Mouse (Mus musculus) megakaryocyte, embryonic 14.5 days (primary cell): ENCODE measurements around the gene Gapdhs. TPM values are rescaled to one million over a fixed set of nuclear protein-coding genes. Genes with fewer than 3 reads are reported as not detected.

Experiments used
- H3K27me3 ChIP-seq: replicated peaks from 2 replicates; pipeline ENCODE3; 2012; ENCODE audit warnings: inconsistent platforms
- H3K36me3 ChIP-seq: replicated peaks from 2 replicates; pipeline ENCODE3; 2012; ENCODE audit warnings: low read length, inconsistent platforms, mixed read lengths
- H3K4me1 ChIP-seq: 2 replicates; pipeline ENCODE4 v1.6.1; 2012; ENCODE audit warnings: inconsistent platforms
- H3K4me3 ChIP-seq: replicated peaks from 2 replicates; pipeline ENCODE3; 2012; ENCODE audit warnings: moderate library complexity, mild to moderate bottlenecking, inconsistent platforms
- H3K9me3 ChIP-seq: 2 replicates; pipeline ENCODE4 v1.6.1; 2012; ENCODE audit warnings: inconsistent platforms
- FLI1 ChIP-seq: IDR thresholded peaks from 2 replicates; pipeline ENCODE4 v1.6.1; 2012; ENCODE audit warnings: low read length, inconsistent platforms, mixed read lengths
- GATA1 ChIP-seq: IDR thresholded peaks from 3 replicates; pipeline ENCODE4 v1.6.1; 2012; ENCODE audit warnings: mixed read lengths, low read length, inconsistent platforms, borderline replicate concordance
- polyA plus RNA-seq: library from polyadenylated mRNA; stranded (reverse); fragments of >175 nt; gene quantifications from 2 replicates; pipeline ENCODE4 v1.2.3, GENCODE M21; 2012; ENCODE audit warnings: low replicate concordance; ENCODE audit not compliant: insufficient read depth

Gapdhs gene
- polyA plus RNA-seq, 1 experiment: not detected

GRCm38 (mm10) chr7:30681897-30682296, 61.6 kb downstream of the Gapdhs start:
- H3K4me1 ChIP-seq: peaks cover 39% of the 10 kb centered on the region
- H3K4me3 ChIP-seq: no peak overlapping the region
- H3K9me3 ChIP-seq: 0 out of 2 replicates have a peak, but pooled peaks cover 4% of the 10 kb centered on the region
- H3K27me3 ChIP-seq: no peaks in the 10 kb centered on the region
- no peaks in the 10 kb centered on the region for H3K36me3 ChIP-seq
- TF ChIP-seq GATA1 (no peak), FLI1 (no peak)

Other genes with a start within 250 kb of the Gapdhs start
- gene Arhgap33, start 208.6 kb downstream of the Gapdhs start, polyA plus RNA-seq: 12.9 and 43.1 TPM in 2 replicates
- 6.0 and 17.2 TPM in 2 replicates for gene Hspb6, start 191.5 kb downstream of the Gapdhs start, polyA plus RNA-seq
- 11.6 and 51.8 TPM in 2 replicates for gene Proser3, start 191.4 kb downstream of the Gapdhs start, polyA plus RNA-seq
- gene Lin37, start 183.8 kb downstream of the Gapdhs start, polyA plus RNA-seq: 49.3 and 62.3 TPM in 2 replicates
- 52.8 and 64.1 TPM in 2 replicates for gene U2af1l4, start 180.4 kb downstream of the Gapdhs start, polyA plus RNA-seq
- gene Gm49396, start 180.3 kb downstream of the Gapdhs start, polyA plus RNA-seq: 0.70 TPM in 1 of 2 replicates, not detected in the other
- 21.1 and 77.9 TPM in 2 replicates for gene Psenen, start 180.1 kb downstream of the Gapdhs start, polyA plus RNA-seq
- gene Igflr1, start 178.3 kb downstream of the Gapdhs start, polyA plus RNA-seq: 4.3 and 15.3 TPM in 2 replicates
- 20.0 and 47.0 TPM in 2 replicates for gene Kmt2b, start 155.0 kb downstream of the Gapdhs start, polyA plus RNA-seq
- gene Zbtb32, start 144.8 kb downstream of the Gapdhs start, polyA plus RNA-seq: 0.10 TPM in 1 of 2 replicates, not detected in the other
- gene Upk1a, start 130.8 kb downstream of the Gapdhs start, polyA plus RNA-seq: 1.2 TPM in 1 of 2 replicates, not detected in the other
- 82.5 and 197 TPM in 2 replicates for gene Cox6b1, start 117.5 kb downstream of the Gapdhs start, polyA plus RNA-seq
- 0.44 TPM in 1 of 2 replicates, not detected in the other for gene Etv2, start 107.8 kb downstream of the Gapdhs start, polyA plus RNA-seq
- gene Rbm42, start 93.4 kb downstream of the Gapdhs start, polyA plus RNA-seq: 261 and 484 TPM in 2 replicates
- 2.3 and 13.7 TPM in 2 replicates for gene Haus5, start 78.7 kb downstream of the Gapdhs start, polyA plus RNA-seq
- not detected in 2 replicates for gene Pmis2, start 72.1 kb downstream of the Gapdhs start, polyA plus RNA-seq
- gene 2200002J24Rik, start 44.8 kb downstream of the Gapdhs start, polyA plus RNA-seq: not detected in 2 replicates
- gene Atp4a, start 31.5 kb downstream of the Gapdhs start, polyA plus RNA-seq: 0.10 TPM in 1 of 2 replicates, not detected in the other
- 25.4 and 46.3 TPM in 2 replicates for gene Tmem147, start 14.1 kb downstream of the Gapdhs start, polyA plus RNA-seq
- 0.21 TPM in 1 of 2 replicates, not detected in the other for gene Sbsn, start 7.8 kb upstream of the Gapdhs start, polyA plus RNA-seq
- gene Dmkn, start 20.1 kb upstream of the Gapdhs start, polyA plus RNA-seq: not detected in 2 replicates
- gene Krtdap, start 44.2 kb upstream of the Gapdhs start, polyA plus RNA-seq: not detected in 2 replicates
- 5.8 and 8.9 TPM in 2 replicates for gene Ffar2, start 80.1 kb upstream of the Gapdhs start, polyA plus RNA-seq
- gene Ffar3, start 112.5 kb upstream of the Gapdhs start, polyA plus RNA-seq: not detected in 2 replicates
- 0.16 TPM in 1 of 2 replicates, not detected in the other for gene Ffar1, start 117.9 kb upstream of the Gapdhs start, polyA plus RNA-seq
- 0.03 TPM in 1 of 2 replicates, not detected in the other for gene Cd22, start 136.7 kb upstream of the Gapdhs start, polyA plus RNA-seq
- 1.2 TPM in 1 of 2 replicates, not detected in the other for gene Mag, start 171.2 kb upstream of the Gapdhs start, polyA plus RNA-seq
- not detected in 2 replicates for gene Hamp2, start 181.0 kb upstream of the Gapdhs start, polyA plus RNA-seq
- not detected in 2 replicates for gene Hamp, start 200.4 kb upstream of the Gapdhs start, polyA plus RNA-seq
- 122 and 127 TPM in 2 replicates for gene Usf2, start 213.1 kb upstream of the Gapdhs start, polyA plus RNA-seq
- gene Lsr, start 229.8 kb upstream of the Gapdhs start, polyA plus RNA-seq: 2.1 TPM in 1 of 2 replicates, not detected in the other
- not detected in 2 replicates for gene Fam187b, start 230.1 kb upstream of the Gapdhs start, polyA plus RNA-seq